Mouse (Mus musculus) adrenal gland, postnatal 25 days (tissue): ENCODE data around the gene Plxna1. TPM values are rescaled to one million over a fixed set of nuclear protein-coding genes. Genes with fewer than 3 reads are reported as not detected.

Experiments used
- DNase-seq: peaks from one replicate; pipeline ENCODE4 v3.0.0; 2021; ENCODE audit warnings: mixed read lengths
- total RNA-seq: library from RNA; stranded (reverse); gene quantifications from 2 replicates; pipeline ENCODE4 v1.2.3, GENCODE M21; 2021

Plxna1 gene
- total RNA-seq, 1 experiment from 2014 or later: 137 TPM

DNA sequence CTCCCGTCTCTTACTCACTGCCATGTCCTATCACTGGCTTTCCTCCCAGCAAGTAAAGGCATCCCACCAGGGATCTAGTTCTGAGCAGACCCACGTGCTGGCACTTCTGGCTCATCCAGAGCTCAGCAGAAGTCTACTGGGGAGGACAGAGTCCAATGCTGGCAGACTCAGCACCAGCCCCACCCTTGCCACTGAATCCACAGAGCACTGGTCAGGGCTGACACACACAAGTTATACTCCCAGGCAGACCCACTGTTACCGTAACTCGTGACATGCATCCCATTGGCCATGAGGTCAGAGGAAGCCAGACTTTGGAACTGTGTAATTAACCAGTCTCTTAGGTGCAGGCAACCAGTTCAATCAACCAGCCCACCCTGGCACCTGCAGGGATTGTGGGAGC is 33.8 kb downstream of the Plxna1 start:
- no peak for DNase-seq

DNA sequence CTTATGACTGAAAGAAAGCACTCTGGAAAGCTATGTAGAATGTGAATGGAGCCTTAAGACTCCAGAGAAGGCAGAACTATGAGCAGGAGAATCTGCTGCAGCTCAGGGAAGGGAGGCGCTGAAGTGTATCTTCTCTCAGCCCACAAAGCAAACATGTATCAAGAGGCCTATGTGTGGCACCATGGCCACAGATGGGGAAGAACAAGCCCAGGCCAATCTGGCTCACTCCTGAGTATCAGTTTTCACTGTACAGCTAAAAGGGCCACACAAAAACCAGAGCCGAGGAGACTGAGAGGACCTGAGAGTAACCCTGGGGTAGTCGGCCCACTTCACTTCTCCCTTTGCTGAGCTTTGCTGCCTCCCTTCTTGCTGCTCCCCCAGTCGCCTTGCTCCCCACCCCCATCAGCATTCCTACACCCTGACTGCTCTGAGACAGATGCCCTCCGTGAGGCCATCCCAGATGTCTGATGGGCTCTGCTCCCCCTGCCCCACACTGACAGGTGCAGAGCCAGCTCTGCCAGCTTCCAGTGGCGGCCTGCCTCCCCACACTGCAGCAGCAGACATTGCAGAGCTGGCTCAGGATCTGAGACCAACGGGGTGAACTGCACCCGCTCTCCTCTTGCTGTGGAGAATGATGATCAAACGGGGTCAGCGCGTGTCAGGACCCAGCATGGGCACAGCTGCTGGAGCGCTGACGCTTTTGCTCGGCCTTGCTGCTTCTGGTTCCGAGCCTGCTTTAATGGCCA is 34.5 kb downstream of the Plxna1 start:
- DNase-seq: no peak

DNA sequence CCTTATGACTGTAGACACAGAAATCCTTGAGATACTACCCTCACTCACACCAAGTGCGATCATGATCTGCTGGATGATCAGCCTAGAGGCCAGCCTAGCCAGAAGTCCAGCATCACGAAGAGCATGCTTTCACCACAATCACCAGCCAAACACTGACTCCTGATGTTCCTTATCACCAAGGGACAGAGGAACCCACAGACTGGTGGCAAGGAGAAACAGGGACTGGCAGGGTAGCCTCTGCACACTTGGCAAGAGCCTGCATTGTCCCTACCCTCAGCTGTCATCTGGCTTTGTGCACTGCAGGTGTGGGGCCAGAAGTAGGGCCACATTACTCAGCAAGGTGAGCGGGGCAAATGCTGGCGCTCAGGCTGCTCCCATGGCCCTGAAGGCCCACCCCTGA is 37.6 kb downstream of the Plxna1 start:
- no peak for DNase-seq

DNA sequence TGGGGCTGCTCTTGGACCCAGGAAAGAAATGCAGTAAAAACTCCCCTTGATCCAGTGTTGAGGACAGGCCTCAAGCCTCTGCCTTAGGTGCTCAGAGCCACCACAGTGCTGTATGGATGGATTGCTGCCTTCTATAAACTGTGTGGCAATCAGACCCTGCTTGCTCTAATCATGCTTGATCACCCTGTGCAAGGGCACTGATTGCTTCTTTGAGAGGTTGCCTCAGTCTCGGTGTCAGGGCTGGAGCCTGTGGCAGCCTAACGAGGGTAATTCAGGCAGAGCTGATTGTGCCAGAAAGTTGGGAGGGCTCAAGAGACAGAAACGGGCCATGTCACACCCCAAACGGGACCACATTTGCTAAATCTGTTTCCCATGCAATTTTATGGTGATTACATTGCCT is 47.2 kb downstream of the Plxna1 start:
- DNase-seq: no peak

DNA sequence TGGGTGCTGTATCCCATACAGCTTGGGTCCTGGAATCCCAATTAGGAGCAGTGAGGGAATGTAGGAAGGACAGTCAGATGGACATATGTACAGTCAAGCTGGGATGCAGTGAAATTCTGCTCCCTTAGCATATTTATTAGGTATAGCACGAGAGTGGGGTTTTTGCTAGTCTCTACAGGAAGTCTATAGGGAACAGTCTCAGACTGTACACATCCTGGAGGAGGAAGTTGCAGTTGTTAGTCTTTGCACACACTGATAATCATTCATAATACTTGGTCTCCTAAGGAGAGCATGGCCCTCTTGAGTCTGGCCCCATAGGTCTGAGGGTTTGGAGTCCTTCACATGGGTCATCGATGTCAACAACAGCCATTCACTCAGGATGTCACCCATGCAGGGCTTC is 50.9 kb downstream of the Plxna1 start:
- no peak for DNase-seq

DNA sequence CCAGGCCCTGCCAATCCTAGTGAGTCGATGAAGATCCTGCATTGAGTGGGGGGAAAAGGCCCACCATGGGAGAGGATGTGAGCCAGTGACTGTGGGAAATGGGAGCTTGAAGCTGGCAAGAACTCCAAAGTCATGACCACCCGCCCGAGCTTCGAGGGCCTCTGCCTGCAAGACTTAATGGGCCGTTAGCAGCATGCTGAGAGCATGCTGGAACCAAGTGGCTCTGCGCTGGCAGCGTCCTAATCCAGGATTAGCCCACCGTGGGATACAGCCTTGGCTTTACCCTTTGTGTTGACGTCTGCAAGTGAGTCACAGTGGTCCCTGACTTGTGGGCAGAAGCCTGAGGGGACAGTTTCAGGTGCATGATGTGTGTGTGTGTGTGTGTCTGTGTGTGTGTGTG is 52.2 kb downstream of the Plxna1 start:
- no peak for DNase-seq

DNA sequence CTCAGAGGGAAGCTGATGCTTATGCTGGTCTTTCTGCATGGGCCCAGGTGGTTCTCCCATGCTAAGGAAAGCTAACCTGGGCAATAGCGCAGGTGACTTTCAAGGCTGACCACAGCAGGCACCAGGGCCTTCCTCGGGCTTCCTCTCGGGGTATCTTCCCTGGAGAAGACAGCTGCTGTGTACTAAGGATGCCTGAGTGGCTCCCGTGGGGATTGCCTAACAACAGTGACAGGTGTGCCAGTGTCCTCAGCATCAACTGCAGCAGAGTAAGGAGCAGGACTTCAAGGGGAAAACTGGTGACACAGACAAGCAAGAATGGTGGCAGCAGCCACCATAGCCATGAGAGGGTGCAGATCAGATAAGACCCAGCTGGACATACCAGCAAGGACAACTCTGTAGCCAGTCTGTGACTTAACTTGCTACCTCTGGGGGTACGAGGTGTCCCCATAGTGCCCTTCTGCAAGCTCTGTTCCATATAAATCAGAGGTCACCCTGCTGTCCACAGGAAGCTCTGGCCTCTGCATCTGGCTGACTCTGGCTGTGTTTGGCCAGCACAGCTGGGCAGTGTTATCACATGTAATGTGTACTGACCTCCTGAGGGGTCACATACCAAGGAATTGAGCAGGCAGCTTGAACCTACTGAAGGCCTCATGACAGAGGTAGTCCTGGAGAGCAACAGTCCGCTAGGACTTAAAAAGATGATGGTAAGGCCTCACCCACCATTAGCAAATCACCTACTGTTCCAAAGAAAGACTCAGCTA is 54.0 kb downstream of the Plxna1 start:
- DNase-seq: no peak

DNA sequence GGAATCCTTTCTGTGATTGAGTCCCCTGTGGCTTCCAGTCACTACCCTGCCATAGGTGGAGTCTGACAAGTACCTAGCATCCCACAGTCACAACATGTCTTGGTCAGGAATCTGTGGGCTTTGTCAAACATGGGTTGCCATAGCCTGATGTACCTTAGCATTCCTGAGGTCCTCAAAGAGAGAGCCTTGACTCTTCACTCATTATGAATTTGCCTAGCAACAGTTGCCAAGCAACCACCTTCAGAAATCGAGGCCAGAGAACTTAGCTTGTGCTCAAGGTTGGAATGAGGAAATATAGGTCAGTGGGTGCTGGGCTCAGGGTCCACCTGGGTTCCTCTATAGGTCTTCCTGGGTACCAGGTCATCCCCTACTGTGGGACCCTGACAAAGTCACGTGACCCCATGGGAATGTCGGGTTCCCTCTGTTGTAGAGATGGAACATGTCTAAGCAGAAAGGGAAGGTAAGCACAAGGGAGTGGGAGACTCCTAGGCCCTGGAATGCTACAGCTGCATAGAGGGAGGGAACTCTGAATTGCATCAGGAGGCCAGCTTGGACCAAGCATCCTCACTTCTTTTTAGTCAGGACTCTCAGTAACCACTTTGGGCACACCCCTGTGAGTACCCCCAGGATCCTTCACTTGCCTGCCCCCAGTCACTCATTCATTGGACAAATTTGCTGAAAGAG is 57.9 kb downstream of the Plxna1 start:
- DNase-seq: no peak

DNA sequence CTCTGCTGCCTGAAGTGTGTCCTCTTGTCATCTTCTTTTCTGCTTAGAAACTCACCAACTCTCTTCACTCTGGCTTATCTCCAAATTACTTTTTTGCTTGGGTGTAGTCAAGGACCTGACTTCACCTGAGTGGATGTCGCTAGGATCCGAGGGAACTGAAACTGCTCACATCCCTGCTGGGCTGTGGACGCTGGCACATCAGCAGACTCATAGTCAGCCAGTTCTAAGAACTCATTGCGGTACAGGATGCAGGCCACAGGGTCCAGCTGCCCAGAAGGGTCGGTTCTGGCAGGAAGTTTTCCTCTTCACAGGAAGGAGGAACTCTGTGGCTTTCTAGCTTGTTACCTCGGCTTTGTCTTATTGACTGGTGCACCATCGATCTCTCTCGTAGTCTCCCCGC is 62.6 kb downstream of the Plxna1 start:
- no peak for DNase-seq

DNA sequence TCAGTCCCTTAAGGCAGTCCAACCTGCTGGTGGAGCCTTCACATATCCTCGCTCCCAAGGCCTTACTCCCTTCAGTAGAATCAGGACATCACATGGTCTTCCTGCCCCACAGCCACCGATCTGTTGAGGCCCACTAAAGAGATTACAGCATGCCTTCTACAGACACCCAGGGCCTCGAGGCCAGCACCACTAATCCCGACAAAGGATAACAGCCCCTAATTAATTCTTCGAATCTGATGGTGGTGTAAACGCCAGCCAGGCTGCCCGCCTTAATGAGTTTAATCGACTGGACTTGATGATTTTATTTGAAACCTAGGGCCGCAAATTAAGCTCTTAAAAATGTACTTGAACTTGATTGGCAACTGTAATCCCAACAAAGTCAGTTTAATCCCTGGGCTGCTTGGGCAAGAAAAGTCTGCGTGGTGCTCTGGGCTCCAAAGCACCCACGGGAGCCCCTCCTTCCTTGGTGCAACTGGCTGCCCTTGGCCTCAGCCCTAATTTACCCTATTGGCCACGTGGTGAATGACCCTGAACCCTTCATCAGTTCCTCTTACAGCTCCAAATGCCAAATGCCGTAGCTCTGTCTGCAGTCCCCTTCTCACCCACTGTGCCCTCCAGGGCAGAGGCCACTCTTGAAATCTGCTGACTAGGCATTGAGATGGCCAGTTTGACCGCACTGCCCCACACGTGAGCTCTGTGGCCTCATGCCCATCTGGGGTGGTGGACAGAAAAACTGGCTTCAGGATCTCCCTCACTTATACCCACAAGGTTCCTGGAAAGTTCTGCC is 65.3 kb downstream of the Plxna1 start:
- DNase-seq: no peak

DNA sequence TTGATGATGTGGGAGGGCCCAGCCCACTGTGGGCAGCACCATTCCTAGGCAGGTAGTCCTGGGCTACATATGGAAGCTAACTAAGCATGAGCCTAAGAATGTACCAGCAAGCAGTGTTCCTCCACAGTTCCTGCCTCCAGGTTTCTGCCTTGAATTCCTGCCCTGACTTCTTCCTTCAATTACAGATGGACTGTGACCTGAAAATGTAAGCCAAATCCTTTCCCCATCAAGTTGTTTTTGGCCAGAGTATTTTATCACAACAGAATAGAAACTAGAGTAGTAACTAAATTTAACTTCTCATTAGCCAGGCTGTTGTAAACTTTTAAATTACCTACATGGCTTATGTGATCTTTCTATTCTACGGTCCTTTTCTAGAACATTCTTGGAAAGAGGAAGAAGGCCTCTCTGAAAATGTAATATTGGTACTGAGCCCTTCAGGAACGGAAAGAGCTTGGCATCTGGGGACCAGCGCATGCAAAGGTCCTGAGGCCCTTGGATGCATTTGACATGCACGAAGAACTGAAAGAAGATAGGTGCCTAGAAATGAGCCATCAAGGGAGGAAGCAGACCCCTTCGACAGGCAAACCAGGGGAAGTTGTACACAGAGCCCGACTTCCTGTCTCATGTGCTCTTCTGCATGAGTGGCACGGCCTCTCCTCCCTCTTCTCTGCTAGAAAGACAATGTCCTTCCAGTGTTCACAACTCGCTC is 66.3 kb downstream of the Plxna1 start:
- DNase-seq: no peak

DNA sequence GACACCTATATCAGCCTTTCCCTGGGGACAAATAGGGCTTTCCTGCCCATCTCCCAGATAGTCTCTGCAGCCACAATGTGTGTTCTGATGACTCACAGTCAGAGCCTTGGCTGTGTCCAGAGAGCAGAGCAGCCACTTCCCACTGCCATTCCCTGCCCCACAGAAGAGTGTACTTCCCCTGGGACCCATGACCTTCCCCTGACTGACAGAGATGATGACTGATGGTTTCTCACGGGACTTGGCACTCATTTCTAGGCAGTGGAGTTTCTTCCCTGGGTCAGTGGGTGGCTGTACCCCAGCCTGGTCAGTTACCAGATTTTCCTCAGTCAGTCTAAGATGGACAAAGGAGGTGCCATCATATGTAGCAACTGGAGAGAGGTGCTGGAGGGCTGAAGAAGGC is 67.8 kb downstream of the Plxna1 start:
- no peak for DNase-seq

DNA sequence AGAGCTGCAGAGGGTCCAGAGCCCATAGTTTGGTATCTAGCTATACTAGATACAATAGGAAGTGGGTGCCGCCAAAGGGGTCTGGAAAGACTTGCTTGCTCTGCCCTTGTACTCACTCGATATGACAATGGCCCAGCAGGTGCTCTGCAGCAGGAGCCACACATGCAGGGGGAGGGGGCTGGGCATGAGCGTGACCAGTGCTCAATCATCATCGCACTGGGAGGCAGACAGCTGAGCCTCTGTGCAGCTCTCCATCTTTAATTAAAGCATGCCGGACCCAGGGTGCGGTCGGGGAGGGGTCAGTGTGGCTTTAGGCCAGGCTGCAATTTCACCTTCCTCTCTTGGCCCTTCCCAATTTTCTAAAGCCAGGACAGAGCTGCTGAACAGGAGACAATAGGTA is 70.9 kb downstream of the Plxna1 start:
- no peak for DNase-seq

DNA sequence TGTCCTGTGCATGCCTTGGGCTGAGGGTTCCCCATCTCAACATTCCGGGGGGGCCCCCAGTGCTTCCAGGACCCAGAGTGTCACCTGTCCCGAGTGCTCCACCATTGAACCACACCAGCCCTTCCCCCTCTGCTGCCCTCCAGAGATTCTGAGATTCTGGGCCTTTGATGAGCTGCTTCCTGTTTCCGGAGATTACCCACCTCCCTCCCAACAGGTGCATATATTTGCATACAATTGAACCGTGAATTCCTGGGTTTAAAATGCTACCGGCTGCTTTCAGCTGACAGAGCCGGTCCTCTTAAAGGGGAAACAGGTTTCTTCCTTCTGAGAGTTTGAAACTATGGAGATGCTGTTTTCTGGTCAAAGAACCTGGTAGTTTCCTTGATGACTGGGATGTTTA is 74.3 kb downstream of the Plxna1 start:
- no peak for DNase-seq

DNA sequence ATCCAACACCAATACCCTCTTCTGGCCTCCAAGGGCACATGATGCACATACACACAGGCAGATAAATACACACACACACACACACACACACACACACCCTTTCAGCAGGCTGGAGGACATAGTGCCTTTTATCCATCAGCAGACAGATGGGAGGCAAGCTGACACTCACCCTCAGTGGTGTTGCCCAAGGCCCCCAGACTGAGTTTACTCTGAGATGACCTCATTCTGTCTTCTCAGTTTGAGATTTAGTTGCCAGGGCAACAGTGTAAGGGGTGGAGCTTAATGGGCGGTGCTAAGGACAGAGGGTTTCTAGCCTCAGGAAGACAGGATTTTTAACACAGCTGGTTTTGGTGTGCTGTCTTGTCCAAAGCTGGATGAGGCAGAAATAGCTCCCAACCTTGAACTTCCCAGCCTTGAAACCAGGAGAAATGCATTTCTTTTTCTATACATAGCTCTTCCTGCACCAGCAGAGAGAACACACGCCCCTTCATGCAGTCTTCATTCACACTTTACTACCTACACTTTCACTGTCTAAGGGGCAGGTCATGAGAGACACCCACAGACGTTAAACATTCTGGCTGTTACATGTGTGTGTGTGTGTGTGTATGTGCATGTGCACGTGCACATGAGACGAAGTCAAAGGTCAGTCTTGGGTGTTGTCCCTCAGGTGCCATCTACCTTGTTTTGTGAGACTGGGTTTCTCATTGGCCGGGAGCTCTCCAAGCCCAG is 75.6 kb downstream of the Plxna1 start:
- peak; percentile 68 for DNase-seq

DNA sequence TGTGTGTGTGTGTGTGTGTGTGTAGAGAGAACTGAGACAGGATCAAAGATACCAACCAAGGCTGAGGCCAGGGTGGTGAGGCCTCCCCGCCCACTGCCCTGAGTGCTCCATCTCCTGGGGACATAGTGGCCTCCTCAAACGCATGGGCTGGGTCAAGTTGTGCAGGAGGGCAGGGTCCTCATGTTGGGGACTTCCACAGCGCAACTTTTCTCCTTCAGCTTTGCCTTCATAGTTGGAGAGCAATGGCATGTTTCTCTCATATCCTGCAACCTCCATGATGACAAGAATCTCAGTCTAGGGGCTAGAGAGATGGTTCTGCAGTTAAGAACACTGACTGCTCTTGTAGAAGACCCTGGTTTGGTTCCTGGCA is 76.1 kb downstream of the Plxna1 start:
- DNase-seq: no peak

DNA sequence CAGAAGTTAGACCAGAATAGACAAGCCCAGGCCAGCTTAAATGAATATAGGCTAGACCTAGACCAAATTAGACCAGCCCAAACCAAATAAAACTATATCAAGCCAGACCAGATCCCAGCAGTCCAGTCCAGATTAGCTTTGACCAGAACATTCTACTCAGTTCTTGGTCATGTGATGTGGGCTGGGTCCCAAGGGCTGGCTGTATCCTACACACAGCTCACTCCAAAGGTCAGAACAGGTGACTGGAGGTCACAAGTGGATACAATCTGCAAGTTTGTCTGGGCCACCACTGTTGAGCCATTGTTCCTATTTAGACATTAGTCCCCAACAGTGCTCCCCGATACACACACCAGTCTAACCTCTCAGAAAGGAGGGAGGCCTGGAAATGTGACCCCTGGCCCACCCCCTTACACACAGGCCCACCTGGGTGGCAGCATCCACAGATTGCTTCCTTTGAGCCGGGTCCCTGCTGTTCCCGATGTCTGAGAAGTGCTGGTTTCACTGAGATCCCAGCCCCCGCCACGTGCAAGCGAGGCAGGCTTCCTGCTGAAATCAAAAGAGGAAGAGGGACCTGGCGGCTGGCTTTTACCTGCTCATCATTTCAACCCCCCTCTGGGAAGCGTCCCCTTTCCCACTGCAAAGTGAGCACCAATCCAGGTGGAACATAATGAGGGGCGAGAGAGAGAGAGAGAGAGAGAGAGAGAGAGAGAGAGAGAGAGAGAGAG is 76.7 kb downstream of the Plxna1 start:
- no peak for DNase-seq

DNA sequence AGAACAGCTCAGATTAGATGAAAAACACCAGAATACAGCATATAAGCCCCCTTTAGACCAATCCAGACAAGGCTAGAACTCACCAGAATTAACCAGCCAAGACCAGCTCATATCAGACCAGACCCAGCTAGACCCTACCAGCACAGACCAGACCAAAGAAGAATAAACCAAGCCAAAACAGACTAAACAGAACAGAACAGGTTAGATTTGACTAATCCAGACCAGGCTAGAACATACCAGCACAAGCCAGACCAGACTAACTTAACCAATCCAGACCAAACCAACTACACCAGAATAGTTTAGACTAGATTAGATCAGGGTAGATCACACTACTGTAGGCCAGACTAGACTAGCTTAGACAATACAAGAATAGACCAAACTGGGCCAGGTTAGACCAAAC is 77.3 kb downstream of the Plxna1 start:
- DNase-seq: no peak

DNA sequence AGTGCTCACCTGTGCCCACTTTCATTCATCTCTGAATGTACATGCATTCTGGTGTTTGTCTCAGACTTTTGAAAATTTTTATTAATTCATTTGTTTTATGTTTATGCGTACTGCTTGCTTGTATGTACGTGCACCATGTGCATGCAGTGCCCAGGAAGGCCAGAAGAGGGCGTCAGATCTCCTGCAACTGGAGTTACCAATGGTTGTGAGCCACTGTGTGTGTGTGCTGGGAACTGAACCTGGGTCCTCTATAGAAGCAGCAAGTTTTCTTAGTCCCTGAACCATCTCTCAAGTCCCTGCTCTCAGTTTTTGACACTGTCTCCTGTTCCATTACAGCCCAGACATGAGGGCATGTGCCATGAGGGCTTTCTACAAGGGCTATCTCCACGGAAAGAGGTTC is 79.3 kb downstream of the Plxna1 start:
- DNase-seq: no peak

DNA sequence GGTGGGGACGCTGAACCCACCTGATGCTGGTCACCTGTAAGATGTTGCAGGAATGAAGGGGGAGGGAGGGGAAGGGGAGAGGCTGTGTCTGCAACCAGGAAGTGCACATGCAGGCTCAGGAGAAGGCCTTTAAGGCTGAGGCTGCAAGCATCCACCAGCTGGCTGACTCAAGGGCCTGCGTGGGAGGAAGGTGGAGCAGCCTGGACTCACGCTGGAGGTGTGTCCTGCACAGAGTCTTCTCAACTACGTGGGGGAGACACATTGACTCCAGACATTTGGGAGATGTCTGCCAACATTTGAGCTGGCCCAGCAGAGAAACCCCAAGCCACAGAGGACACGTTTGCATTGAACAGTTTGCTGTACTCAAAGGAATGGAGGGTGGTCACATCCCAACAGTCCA is 79.8 kb downstream of the Plxna1 start:
- DNase-seq: no peak
